Mouse (Mus musculus): ENCODE measurements at regions not wholly inside any gene's neighbourhood (a gene's known extent, or its start where the extent isn't known, plus 50 kb on each side); places are given as distances from the start of the nearest gene placed in this dataset.
"Not testable (repeated sequence)": the region's sequence is repeated elsewhere in the genome, so short reads cannot be mapped to it uniquely, and the experiment has no call there.

GRCm38 (mm10) chr11:20390622-20391021 is 58.1 kb upstream of the Slc1a4 start:
- no peak for DNase-seq
- Histone ChIP-seq H3K27ac (ENCODE audit: control insufficient read depth, insufficient read depth, low read length) (no peak overlapping the region), H3K4me3 (ENCODE audit: control insufficient read depth, insufficient read depth, low read length) (no peak overlapping the region), H3K36me3 (ENCODE audit: control insufficient read depth, insufficient read depth, low read length) (no peaks in the 10 kb centered on the region), H3K4me1 (replicated peaks; ENCODE audit: control insufficient read depth, insufficient read depth, low read length) (no peaks in the 10 kb centered on the region), H3K27me3 (ENCODE audit: control insufficient read depth, insufficient read depth, low read length) (no peaks in the 10 kb centered on the region)
- no peak for TF ChIP-seq CTCF (IDR thresholded peaks at IDR 0.05; ENCODE audit: borderline replicate concordance, control insufficient read depth, extremely low read depth, insufficient read depth, low read length, poor library complexity)
- WGBS, result 94% methylated on average over 3 of the region's 3 CpGs

DNA sequence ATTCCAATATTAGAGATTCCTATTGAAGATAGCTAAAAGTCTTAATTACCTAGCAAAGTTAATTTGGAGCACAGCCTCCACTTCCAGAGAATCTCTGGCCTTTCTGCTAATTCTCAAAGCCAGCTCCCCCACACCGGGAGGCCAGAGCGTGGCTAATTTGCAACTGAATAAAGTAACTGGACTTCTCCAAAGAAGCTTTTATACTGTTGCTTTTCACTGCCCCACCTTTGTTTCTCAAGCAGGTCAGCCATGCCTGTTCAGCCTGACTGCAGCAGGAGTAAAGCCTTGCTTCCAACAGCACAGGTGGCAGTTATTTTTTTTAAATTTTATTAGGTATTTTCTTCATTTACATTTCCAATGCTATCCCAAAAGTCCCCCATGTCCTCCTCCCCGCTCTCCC is 60.8 kb upstream of the Slc1a4 start:
- not testable (repeated sequence) for H3K4me3 ChIP-seq (ENCODE audit: control insufficient read depth, insufficient read depth, low read length); H3K27ac ChIP-seq (ENCODE audit: control insufficient read depth, insufficient read depth, low read length); H3K27me3 ChIP-seq (ENCODE audit: control insufficient read depth, insufficient read depth, low read length); H3K36me3 ChIP-seq (ENCODE audit: control insufficient read depth, insufficient read depth, low read length); H3K4me1 ChIP-seq (replicated peaks; ENCODE audit: control insufficient read depth, insufficient read depth, low read length); DNase-seq
- WGBS, result over 99% methylated on average over 3 of the region's 3 CpGs

GRCm38 (mm10) chr11:20393807-20394206 is 61.3 kb upstream of the Slc1a4 start:
- H3K27ac ChIP-seq (ENCODE audit: control insufficient read depth, insufficient read depth, low read length); H3K4me1 ChIP-seq (replicated peaks; ENCODE audit: control insufficient read depth, insufficient read depth, low read length); H3K4me3 ChIP-seq (ENCODE audit: control insufficient read depth, insufficient read depth, low read length); H3K27me3 ChIP-seq (ENCODE audit: control insufficient read depth, insufficient read depth, low read length); H3K36me3 ChIP-seq (ENCODE audit: control insufficient read depth, insufficient read depth, low read length); DNase-seq: not testable (repeated sequence)
- 94% methylated on average over 3 of the region's 3 CpGs for WGBS

DNA sequence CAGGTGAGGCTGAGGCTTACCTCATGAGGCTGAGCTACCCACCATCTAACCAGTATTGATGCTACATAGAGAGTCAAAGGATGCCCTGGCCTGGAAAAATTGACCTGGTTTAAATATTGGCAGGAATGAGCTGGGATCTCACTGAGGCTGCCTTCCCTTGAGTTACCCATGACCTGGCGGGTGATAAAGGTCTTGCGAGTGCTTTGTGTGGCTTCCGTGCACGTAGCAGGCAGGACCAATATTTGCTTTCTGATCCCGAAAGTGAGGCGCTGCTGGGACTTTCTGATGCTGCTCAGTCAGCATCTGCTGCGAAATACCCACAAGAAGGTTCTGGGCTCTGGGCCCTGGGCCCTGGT is 63.3 kb upstream of the Slc1a4 start:
- H3K4me3 ChIP-seq (ENCODE audit: control insufficient read depth, insufficient read depth, low read length), result no peak overlapping the region
- 97% methylated on average over 7 of the region's 7 CpGs for WGBS
- no peak for TF ChIP-seq CTCF (IDR thresholded peaks at IDR 0.05; ENCODE audit: borderline replicate concordance, control insufficient read depth, extremely low read depth, insufficient read depth, low read length, poor library complexity)
- TF ChIP-seq POLR2A (IDR thresholded peaks at IDR 0.05; ENCODE audit: control insufficient read depth, extremely low read depth, insufficient read depth, low read length, poor library complexity), result no peak
- no peak for DNase-seq
- H3K27ac ChIP-seq (ENCODE audit: control insufficient read depth, insufficient read depth, low read length), result no peak overlapping the region
- no peaks in the 10 kb centered on the region for H3K36me3 ChIP-seq (ENCODE audit: control insufficient read depth, insufficient read depth, low read length)
- H3K4me1 ChIP-seq (replicated peaks; ENCODE audit: control insufficient read depth, insufficient read depth, low read length), result no peaks in the 10 kb centered on the region
- no peaks in the 10 kb centered on the region for H3K27me3 ChIP-seq (ENCODE audit: control insufficient read depth, insufficient read depth, low read length)

DNA sequence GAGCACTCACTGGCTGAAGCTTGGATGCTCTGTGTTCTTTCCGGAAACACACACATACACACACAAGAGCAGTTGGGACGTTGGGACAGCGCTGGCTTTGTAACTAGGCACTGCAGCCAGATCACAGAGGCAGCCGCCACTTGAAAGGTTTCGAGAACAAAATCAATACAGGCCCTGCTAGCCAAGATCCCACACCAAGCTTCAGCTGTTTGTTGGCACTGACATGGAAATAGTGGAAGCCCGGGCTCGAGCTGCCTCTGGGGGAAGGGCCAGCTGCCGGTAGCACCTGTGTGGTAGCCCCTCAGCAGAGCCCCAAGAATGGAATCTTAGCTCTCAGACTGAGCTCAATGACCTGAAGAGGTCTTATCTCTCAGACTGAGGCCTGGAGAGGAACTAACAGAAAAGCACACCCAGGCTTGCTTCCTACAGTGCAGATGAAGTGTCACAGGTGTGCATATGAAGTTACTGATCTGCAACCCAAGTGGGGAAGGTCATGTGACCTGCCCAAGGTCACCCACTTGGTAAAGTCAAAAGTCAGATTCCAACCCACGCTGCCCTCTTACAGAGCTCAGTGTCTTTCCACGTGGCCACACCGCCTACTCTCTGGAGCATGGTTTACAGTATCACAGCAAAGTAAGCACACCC is 63.8 kb upstream of the Slc1a4 start:
- no peak overlapping the region for H3K4me3 ChIP-seq (ENCODE audit: control insufficient read depth, insufficient read depth, low read length)
- no peak for DNase-seq
- H3K36me3 ChIP-seq (ENCODE audit: control insufficient read depth, insufficient read depth, low read length), result no peaks in the 10 kb centered on the region
- H3K27ac ChIP-seq (ENCODE audit: control insufficient read depth, insufficient read depth, low read length), result no peak overlapping the region
- TF ChIP-seq CTCF (IDR thresholded peaks at IDR 0.05; ENCODE audit: borderline replicate concordance, control insufficient read depth, extremely low read depth, insufficient read depth, low read length, poor library complexity), result no peak
- no peak for TF ChIP-seq POLR2A (IDR thresholded peaks at IDR 0.05; ENCODE audit: control insufficient read depth, extremely low read depth, insufficient read depth, low read length, poor library complexity)
- H3K4me1 ChIP-seq (replicated peaks; ENCODE audit: control insufficient read depth, insufficient read depth, low read length), result no peaks in the 10 kb centered on the region
- no peaks in the 10 kb centered on the region for H3K27me3 ChIP-seq (ENCODE audit: control insufficient read depth, insufficient read depth, low read length)
- 87% methylated on average over 11 of the region's 11 CpGs for WGBS

DNA sequence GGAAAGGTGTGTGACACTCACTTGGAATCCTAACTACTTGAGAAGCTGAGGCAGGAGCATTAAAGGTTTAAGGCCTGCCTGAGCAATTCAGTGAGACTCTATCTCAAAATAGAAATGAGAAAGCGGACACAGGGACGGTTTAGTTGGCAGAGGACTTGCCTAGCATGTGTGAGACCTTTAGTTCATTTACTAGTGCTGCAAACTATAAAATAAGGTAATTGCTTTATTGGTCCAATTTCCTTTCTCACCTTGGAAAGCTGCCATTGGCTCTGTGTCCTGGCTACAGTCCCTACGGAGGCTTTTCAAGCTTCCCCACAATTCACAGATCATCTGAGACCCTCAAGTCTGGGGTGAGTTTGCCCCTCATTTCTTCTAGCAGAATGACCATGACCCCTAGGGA is 64.4 kb upstream of the Slc1a4 start:
- TF ChIP-seq POLR2A (IDR thresholded peaks at IDR 0.05; ENCODE audit: control insufficient read depth, extremely low read depth, insufficient read depth, low read length, poor library complexity), result no peak
- no peak for TF ChIP-seq CTCF (IDR thresholded peaks at IDR 0.05; ENCODE audit: borderline replicate concordance, control insufficient read depth, extremely low read depth, insufficient read depth, low read length, poor library complexity)
- Histone ChIP-seq H3K27ac (ENCODE audit: control insufficient read depth, insufficient read depth, low read length) (no peak overlapping the region), H3K36me3 (ENCODE audit: control insufficient read depth, insufficient read depth, low read length) (no peaks in the 10 kb centered on the region), H3K4me3 (ENCODE audit: control insufficient read depth, insufficient read depth, low read length) (no peak overlapping the region), H3K4me1 (replicated peaks; ENCODE audit: control insufficient read depth, insufficient read depth, low read length) (no peaks in the 10 kb centered on the region), H3K27me3 (ENCODE audit: control insufficient read depth, insufficient read depth, low read length) (no peaks in the 10 kb centered on the region)
- DNase-seq, result no peak
- WGBS, result 89% methylated on average over 3 of the region's 3 CpGs

GRCm38 (mm10) chr11:20400302-20401234 is 68.1 kb upstream of the Slc1a4 start:
- H3K27ac ChIP-seq (ENCODE audit: control insufficient read depth, insufficient read depth, low read length), result no peak overlapping the region
- peak; percentile 52; the same call in 1 of the 2 replicates for TF ChIP-seq CTCF (IDR thresholded peaks at IDR 0.05; ENCODE audit: borderline replicate concordance, control insufficient read depth, extremely low read depth, insufficient read depth, low read length, poor library complexity)
- TF ChIP-seq POLR2A (IDR thresholded peaks at IDR 0.05; ENCODE audit: control insufficient read depth, extremely low read depth, insufficient read depth, low read length, poor library complexity), result no peak
- DNase-seq, result peak; percentile 47
- WGBS, result 62% methylated on average over 32 of the region's 32 CpGs
- no peaks in the 10 kb centered on the region for H3K27me3 ChIP-seq (ENCODE audit: control insufficient read depth, insufficient read depth, low read length)
- H3K4me3 ChIP-seq (ENCODE audit: control insufficient read depth, insufficient read depth, low read length), result no peak overlapping the region
- no peaks in the 10 kb centered on the region for H3K36me3 ChIP-seq (ENCODE audit: control insufficient read depth, insufficient read depth, low read length)
- H3K4me1 ChIP-seq (replicated peaks; ENCODE audit: control insufficient read depth, insufficient read depth, low read length), result no peaks in the 10 kb centered on the region
